Mouse (Mus musculus) CH12.LX (cell line): ENCODE data around the gene Wwc2.

Experiments used
- CTCF ChIP-seq, 2 experiments: IDR thresholded peaks in 1 of 2; conservative IDR thresholded peaks in 1 of 2; 2 replicates each; pipeline ENCODE4 v1.5.1; 2011 to 2012; ENCODE audit warnings: low read depth in 2 of 2, low read length in 2 of 2, improper control_type of control experiment in 1 of 2, inconsistent platforms in 1 of 2, mild to moderate bottlenecking in 1 of 2, moderate library complexity in 1 of 2
- ELF1 ChIP-seq: IDR thresholded peaks from 2 replicates; pipeline ENCODE4 v1.6.1; 2014; ENCODE audit warnings: low read depth, mild to moderate bottlenecking, inconsistent platforms, low read length, improper control_type of control experiment
- HCFC1 ChIP-seq: IDR thresholded peaks from 2 replicates; pipeline ENCODE4 v1.6.1; 2012; ENCODE audit warnings: low read depth, mild to moderate bottlenecking, inconsistent platforms, low read length, improper control_type of control experiment
- JUND ChIP-seq: conservative IDR thresholded peaks from 2 replicates; pipeline ENCODE4 v1.6.1; 2011; ENCODE audit warnings: low read depth, low read length, improper control_type of control experiment
- MXI1 ChIP-seq: IDR thresholded peaks from 2 replicates; pipeline ENCODE4 v1.6.1; 2011; ENCODE audit warnings: mild to moderate bottlenecking, low read depth, low read length, improper control_type of control experiment
- POLR2A ChIP-seq: IDR thresholded peaks from 2 replicates; pipeline ENCODE4 v1.6.1; 2011; ENCODE audit warnings: low read depth, mild to moderate bottlenecking, improper control_type of control experiment, low read length
- POLR2AphosphoS2 ChIP-seq: IDR thresholded peaks from 2 replicates; pipeline ENCODE4 v1.6.1; 2011; ENCODE audit warnings: low read depth, low read length, improper control_type of control experiment
- RCOR1 ChIP-seq: conservative IDR thresholded peaks from 2 replicates; pipeline ENCODE4 v1.6.1; 2012; ENCODE audit warnings: low read depth, mild to moderate bottlenecking, inconsistent platforms, low read length, improper control_type of control experiment
- USF2 ChIP-seq: conservative IDR thresholded peaks from 2 replicates; pipeline ENCODE4 v1.6.1; 2011; ENCODE audit warnings: low read depth, low read length, improper control_type of control experiment
- ZMIZ1 ChIP-seq: IDR thresholded peaks from 2 replicates; pipeline ENCODE4 v1.6.1; 2012; ENCODE audit warnings: low read depth, mild to moderate bottlenecking, inconsistent platforms, low read length, improper control_type of control experiment

DNA sequence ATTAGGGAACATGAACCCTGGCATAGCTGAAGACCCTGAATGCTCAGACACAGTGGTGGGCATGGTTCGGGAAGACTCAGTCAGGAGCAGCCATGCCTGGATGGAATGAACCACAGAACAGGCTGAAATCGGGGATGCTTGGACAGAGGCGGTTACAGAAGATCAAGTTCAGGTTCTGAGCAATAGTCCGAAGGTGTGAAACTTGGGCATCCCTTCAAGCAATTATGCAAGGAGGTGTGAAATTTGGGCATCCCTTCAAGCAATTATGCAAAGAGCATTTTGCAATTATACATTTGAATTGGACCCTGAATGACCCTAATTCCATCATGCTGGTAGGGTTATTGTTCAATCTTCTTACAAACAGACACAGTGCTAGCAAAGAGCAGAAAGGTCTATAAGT, 208.8 kb downstream of the Wwc2 start:
- no peak for TF ChIP-seq HCFC1
- TF ChIP-seq MXI1, result no peak
- no peak for TF ChIP-seq POLR2A
- TF ChIP-seq CTCF (conservative IDR thresholded peaks at IDR 0.05 in 1 of 2, IDR thresholded peaks at IDR 0.05 in 1 of 2; ENCODE audit: low read depth in 2 of 2, low read length in 2 of 2), result no peak
- no peak for TF ChIP-seq USF2
- TF ChIP-seq ELF1, result no peak
- no peak for TF ChIP-seq ZMIZ1
- TF ChIP-seq JUND, result no peak
- TF ChIP-seq RCOR1, result no peak
- TF ChIP-seq POLR2AphosphoS2, result no peak
